Mouse (Mus musculus) leukemia stem cell, adult 10-12 weeks (primary cell): ENCODE data around the gene Sertad1. TPM values are rescaled to one million over a fixed set of nuclear protein-coding genes. Genes with fewer than 3 reads are reported as not detected.

Source experiments
- polyA plus RNA-seq: library from polyadenylated mRNA; stranded (reverse); fragments of >175 nt; gene quantifications from 2 replicates; pipeline ENCODE4 v1.2.3, GENCODE M21; 2012; ENCODE audit warnings: low replicate concordance

Sertad1 gene
- polyA plus RNA-seq: 85.4 and 91.2 TPM in 2 replicates

GRCm38 (mm10) chr7:27486770-27487697 is at the start of gene Sertad1:
Gene Sertad1 (plus strand): TSS chr7:27486910.

GRCm38 (mm10) chr7:27447419-27448286 is 39.1 kb upstream of the Sertad1 start, which contains the start of the genes Sptbn4 and Blvrb:
Gene Sptbn4 (minus strand): TSS chr7:27447686.
Gene Blvrb (plus strand): TSS chr7:27447978.

GRCm38 (mm10) chr7:27473156-27473834 is 13.4 kb upstream of the Sertad1 start, which contains the start of gene Sertad3:
Gene Sertad3 (plus strand): TSS chr7:27473768.

GRCm38 (mm10) chr7:27499036-27499435 is 12.3 kb downstream of the Sertad1 start, which contains the start of gene Prx:
Gene Prx (plus strand): TSS chr7:27499324.

GRCm38 (mm10) chr7:27522967-27523366 is 36.3 kb downstream of the Sertad1 start, which contains the start of gene Hipk4:
Gene Hipk4 (plus strand): TSS chr7:27523267.

Other genes with a start within 250 kb of the Sertad1 start
- 4.0 and 4.9 TPM in 2 replicates for gene Numbl, start 228.5 kb upstream of the Sertad1 start, polyA plus RNA-seq
- 2.1 and 4.3 TPM in 2 replicates for gene Ltbp4, start 149.2 kb upstream of the Sertad1 start, polyA plus RNA-seq
- 394 and 419 TPM in 2 replicates for gene Shkbp1, start 130.9 kb upstream of the Sertad1 start, polyA plus RNA-seq
- gene Gm20479, start 129.5 kb upstream of the Sertad1 start, polyA plus RNA-seq: not detected in 2 replicates
- 0.24 and 0.45 TPM in 2 replicates for gene Sptbn4, start 39.2 kb upstream of the Sertad1 start, polyA plus RNA-seq
- gene Blvrb, start 38.9 kb upstream of the Sertad1 start, polyA plus RNA-seq: 834 and 943 TPM in 2 replicates
- gene Sertad3, start 13.1 kb upstream of the Sertad1 start, polyA plus RNA-seq: 20.2 and 49.9 TPM in 2 replicates
- gene Prx, start 12.4 kb downstream of the Sertad1 start, polyA plus RNA-seq: 2.9 and 3.2 TPM in 2 replicates
- gene Hipk4, start 36.4 kb downstream of the Sertad1 start, polyA plus RNA-seq: 1.9 and 5.5 TPM in 2 replicates
- 83.5 and 116 TPM in 2 replicates for gene Pld3, start 66.3 kb downstream of the Sertad1 start, polyA plus RNA-seq
- 44.0 and 93.8 TPM in 2 replicates for gene 2310022A10Rik, start 66.3 kb downstream of the Sertad1 start, polyA plus RNA-seq
- gene Akt2, start 104.6 kb downstream of the Sertad1 start, polyA plus RNA-seq: 47.9 and 84.4 TPM in 2 replicates
- gene Ttc9b, start 167.0 kb downstream of the Sertad1 start, polyA plus RNA-seq: not detected in 2 replicates
- 29.5 and 45.0 TPM in 2 replicates for gene Map3k10, start 187.7 kb downstream of the Sertad1 start, polyA plus RNA-seq
- not detected in 2 replicates for gene Zfp607b, start 202.4 kb downstream of the Sertad1 start, polyA plus RNA-seq
- 0.36 TPM in 1 of 2 replicates, not detected in the other for gene Zfp60, start 244.5 kb downstream of the Sertad1 start, polyA plus RNA-seq